Mouse (Mus musculus): Measurements from ENCODE around the gene Bbs12. TPM values are rescaled to one million over a fixed set of nuclear protein-coding genes. Genes with fewer than 3 reads are reported as not detected.
A peak's percentile ranks its signal among the peaks of the same experiment; 100 is the strongest.

Bbs12 gene
- 0.16 and 0.30 TPM in 2 replicates for polyA plus RNA-seq (2012)

DNA sequence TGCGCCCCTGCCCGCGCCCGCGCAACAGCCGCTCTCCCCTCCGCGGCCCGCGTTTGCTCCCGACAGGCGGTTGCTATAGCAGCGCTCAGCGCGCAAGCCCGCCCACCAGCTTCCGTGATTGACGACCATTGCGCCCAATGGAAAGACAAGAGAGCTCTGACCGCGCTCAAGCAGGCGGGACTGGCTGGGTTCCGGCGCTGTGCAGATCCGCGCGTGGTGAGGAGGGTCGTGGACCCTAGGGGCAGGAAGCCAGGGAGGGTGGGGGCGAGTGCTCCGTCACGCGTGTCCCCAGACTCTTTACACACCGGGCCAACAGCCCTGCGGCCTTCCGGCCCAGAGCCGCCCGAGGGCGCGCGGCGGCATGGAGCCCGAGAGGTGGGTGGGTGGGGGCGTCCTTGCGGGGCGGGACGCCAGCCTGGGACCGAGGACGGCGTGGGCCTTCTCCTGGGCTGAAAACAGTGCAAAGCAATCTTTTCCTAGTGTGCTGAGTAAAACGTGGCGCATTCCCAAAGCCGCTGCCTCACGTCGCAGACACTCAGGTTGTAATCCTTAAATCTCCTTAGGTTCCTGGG lies at the start of gene Bbs12, which contains the start of gene Cetn4:
Gene Bbs12, plus strand, starts transcription at position 185 of the 572 bp plus-strand sequence.
Gene Cetn4, minus strand, starts transcription at position 339 of the 572 bp plus-strand sequence.
- no peak for TF ChIP-seq GATA1 (IDR thresholded peaks at IDR 0.05; ENCODE audit: low read length)

GRCm38 (mm10) chr3:37268338-37268737 lies 44.0 kb upstream of the Bbs12 start:
- TF ChIP-seq GATA1 (IDR thresholded peaks at IDR 0.05; ENCODE audit: low read length): no peak

GRCm38 (mm10) chr3:37269926-37270325 lies 42.4 kb upstream of the Bbs12 start:
- no peak for TF ChIP-seq GATA1 (IDR thresholded peaks at IDR 0.05; ENCODE audit: low read length)

- TF ChIP-seq GATA1 (IDR thresholded peaks at IDR 0.05; ENCODE audit: low read length): no peak
These were observed 41.1 kb upstream of the Bbs12 start for GRCm38 (mm10) chr3:37271209-37271608.

- no peak for TF ChIP-seq GATA1 (IDR thresholded peaks at IDR 0.05; ENCODE audit: low read length)
These were observed 39.3 kb upstream of the Bbs12 start for GRCm38 (mm10) chr3:37273092-37273491.

GRCm38 (mm10) chr3:37274661-37275060 lies 37.7 kb upstream of the Bbs12 start:
- peak; percentile 32 for TF ChIP-seq GATA1 (IDR thresholded peaks at IDR 0.05; ENCODE audit: low read length)

- TF ChIP-seq GATA1 (IDR thresholded peaks at IDR 0.05; ENCODE audit: low read length): no peak
These were observed 32.1 kb upstream of the Bbs12 start for GRCm38 (mm10) chr3:37280221-37280620.

- TF ChIP-seq GATA1 (IDR thresholded peaks at IDR 0.05; ENCODE audit: low read length): no peak
These were observed 31.5 kb upstream of the Bbs12 start for GRCm38 (mm10) chr3:37280871-37281270.

DNA sequence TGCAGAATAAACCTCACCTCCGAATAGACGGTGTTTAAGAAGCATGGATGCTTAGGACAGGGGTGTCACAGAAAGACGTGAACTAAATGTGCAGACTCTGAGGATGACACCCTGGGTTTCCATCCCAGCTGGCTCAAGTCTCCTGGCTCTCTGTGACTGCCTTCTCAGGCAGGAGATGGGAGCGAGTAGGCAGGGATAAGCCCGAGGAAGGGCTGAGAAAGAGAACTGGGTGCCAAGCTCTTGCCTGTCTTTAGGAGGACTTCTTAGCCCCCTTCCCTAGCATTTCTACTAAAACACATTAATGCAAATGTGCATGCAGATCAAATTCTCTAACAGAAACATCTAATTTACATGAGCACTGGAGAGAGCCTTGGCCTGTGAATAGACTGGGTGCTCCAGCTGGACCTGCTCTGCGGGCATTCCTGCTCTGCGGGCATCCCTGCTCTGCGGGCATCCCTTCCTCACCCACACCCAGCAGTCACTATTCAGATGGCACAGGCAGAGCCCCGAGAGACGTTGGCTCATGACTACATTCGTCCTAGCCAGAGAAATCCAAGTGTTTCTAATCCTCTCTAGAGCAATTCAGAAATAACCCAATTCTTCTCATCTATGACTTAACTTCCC lies 29.9 kb upstream of the Bbs12 start:
- no peak for TF ChIP-seq GATA1 (IDR thresholded peaks at IDR 0.05; ENCODE audit: low read length)

DNA sequence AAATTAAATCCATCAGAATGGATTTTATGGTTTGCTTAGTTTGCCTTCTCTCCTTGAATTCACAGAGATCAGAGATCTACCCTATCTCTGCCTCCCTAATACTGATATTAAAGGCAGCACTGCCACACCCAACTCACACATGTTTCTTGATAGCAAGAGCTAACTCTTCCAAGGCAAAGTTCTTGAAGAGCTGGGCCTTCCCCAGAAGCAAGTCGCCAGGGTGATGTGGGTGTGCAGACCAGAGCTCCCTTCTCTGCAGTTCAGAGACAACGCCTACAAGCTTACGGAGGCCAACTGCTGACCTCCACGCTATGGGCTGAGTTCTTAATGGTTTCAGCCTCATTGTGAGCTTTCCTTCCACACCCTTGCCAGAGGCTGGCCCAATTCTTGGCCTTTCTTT lies 29.1 kb upstream of the Bbs12 start:
- no peak for TF ChIP-seq GATA1 (IDR thresholded peaks at IDR 0.05; ENCODE audit: low read length)

DNA sequence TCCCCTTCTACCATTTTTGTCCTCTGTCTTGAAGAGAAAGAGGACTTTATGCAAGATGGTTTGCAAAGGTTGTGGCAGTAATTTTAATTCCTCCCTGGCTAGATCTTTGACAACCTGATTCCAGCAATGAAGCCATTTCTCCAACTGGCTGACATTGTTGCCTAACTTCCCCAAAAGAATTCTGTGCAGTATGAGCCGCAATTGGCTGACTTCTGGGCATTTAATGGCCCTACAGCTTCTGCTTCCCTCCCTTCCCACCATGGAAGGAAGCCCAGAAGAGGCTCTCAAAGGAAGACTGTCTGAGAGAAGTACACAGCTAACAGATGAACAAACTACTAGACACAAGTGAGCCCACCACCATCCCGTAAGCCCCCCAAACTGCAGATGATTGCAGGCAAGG lies 23.1 kb upstream of the Bbs12 start:
- TF ChIP-seq GATA1 (IDR thresholded peaks at IDR 0.05; ENCODE audit: low read length): no peak

- no peak for TF ChIP-seq GATA1 (IDR thresholded peaks at IDR 0.05; ENCODE audit: low read length)
These were observed 21.3 kb upstream of the Bbs12 start for GRCm38 (mm10) chr3:37290881-37291541.

- TF ChIP-seq GATA1 (IDR thresholded peaks at IDR 0.05; ENCODE audit: low read length): no peak
These were observed 20.4 kb upstream of the Bbs12 start for GRCm38 (mm10) chr3:37291929-37292328.

- no peak for TF ChIP-seq GATA1 (IDR thresholded peaks at IDR 0.05; ENCODE audit: low read length)
These were observed 19.7 kb upstream of the Bbs12 start for GRCm38 (mm10) chr3:37292654-37293053.

GRCm38 (mm10) chr3:37299470-37299869 lies 12.9 kb upstream of the Bbs12 start:
- TF ChIP-seq GATA1 (IDR thresholded peaks at IDR 0.05; ENCODE audit: low read length): no peak

DNA sequence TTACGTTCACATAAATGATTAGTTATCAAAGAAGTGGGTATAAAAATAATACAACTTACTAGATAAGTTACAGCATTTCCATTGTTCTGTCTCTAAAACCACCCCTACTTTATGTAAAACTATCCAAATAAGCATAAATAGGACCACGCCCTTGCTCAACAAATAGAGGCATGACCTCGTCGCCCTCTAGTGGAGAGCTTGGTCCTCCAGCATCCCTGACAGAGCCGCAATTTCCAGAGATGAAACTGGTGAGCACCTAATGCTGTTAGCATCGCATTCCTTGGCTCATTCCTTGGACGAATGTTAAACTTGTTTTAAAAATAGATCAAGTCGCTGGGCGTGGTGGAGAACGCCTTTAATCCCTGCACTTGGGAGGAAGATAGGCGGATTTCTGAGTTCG lies 9.7 kb upstream of the Bbs12 start:
- no peak for TF ChIP-seq GATA1 (IDR thresholded peaks at IDR 0.05; ENCODE audit: low read length)

All from G1E-ER4 (cell line).